Mouse (Mus musculus) right cerebral cortex, adult 2 months (tissue): ENCODE measurements around the gene Mbtps1.

ENCODE experiments used
- DNase-seq, 2 experiments: peaks; one replicate each; pipeline ENCODE4 v3.0.0; 2021 to 2022; ENCODE audit warnings: low spot score in 2 of 2

Mbtps1 gene

GRCm38 (mm10) chr8:119502111-119502510 lies 56.4 kb downstream of the Mbtps1 start:
- no peak for DNase-seq

GRCm38 (mm10) chr8:119501598-119501997 lies 56.9 kb downstream of the Mbtps1 start, which contains the start of gene Slc38a8:
TSS of gene Slc38a8 (minus strand) at chr8:119501698.
- DNase-seq: no peak

- no peak for DNase-seq
These were observed 58.7 kb downstream of the Mbtps1 start for GRCm38 (mm10) chr8:119499836-119500235.

- peak; percentile 34 to 38 for DNase-seq
These were observed 61.7 kb downstream of the Mbtps1 start for GRCm38 (mm10) chr8:119496848-119497247.

- DNase-seq: no peak
These were observed 71.4 kb downstream of the Mbtps1 start for GRCm38 (mm10) chr8:119487093-119487492.

GRCm38 (mm10) chr8:119484145-119484896 lies 74.2 kb downstream of the Mbtps1 start:
- no peak for DNase-seq

GRCm38 (mm10) chr8:119478684-119479083 lies 79.9 kb downstream of the Mbtps1 start:
- no peak for DNase-seq

- DNase-seq: no peak
These were observed 90.4 kb downstream of the Mbtps1 start for GRCm38 (mm10) chr8:119468091-119468490.

GRCm38 (mm10) chr8:119466794-119467193 lies 91.7 kb downstream of the Mbtps1 start:
- DNase-seq: no peak

GRCm38 (mm10) chr8:119466105-119466504 lies 92.4 kb downstream of the Mbtps1 start:
- DNase-seq: peak; percentile 54 to 61

- no peak for DNase-seq
These were observed 94.8 kb downstream of the Mbtps1 start for GRCm38 (mm10) chr8:119463709-119464108.

GRCm38 (mm10) chr8:119461356-119461755 lies 97.2 kb downstream of the Mbtps1 start:
- no peak for DNase-seq

- no peak for DNase-seq
These were observed 98.8 kb downstream of the Mbtps1 start for GRCm38 (mm10) chr8:119459724-119460123.
